Mouse (Mus musculus) small intestine, adult 2 months (tissue): ENCODE measurements around the gene Fcgr4.

ENCODE experiments used
- CTCF ChIP-seq: fragments of 200-500 bp; IDR thresholded peaks from 2 replicates; pipeline ENCODE4 v1.5.1; 2012; ENCODE audit warnings: low read depth, mild to moderate bottlenecking, control low read depth, inconsistent platforms, low read length, moderate library complexity, mixed read lengths; ENCODE audit not compliant: insufficient replicate concordance, insufficient read length; ENCODE audit errors: extremely low read depth
- POLR2A ChIP-seq: fragments of 200-500 bp; IDR thresholded peaks from 2 replicates; pipeline ENCODE4 v1.6.1; 2012; ENCODE audit warnings: low read depth, mild to moderate bottlenecking, control low read depth, inconsistent platforms, low read length, moderate library complexity

- no peak for TF ChIP-seq POLR2A
- TF ChIP-seq CTCF, result no peak
Observed at GRCm38 (mm10) chr1:170982301-170982700, 36.4 kb upstream of the Fcgr4 start.
